Mouse (Mus musculus) cerebellum, postnatal 10 days (tissue): ENCODE measurements around the gene Olfr360.
"Not testable (repeated sequence)": the region's sequence is repeated elsewhere in the genome, so short reads cannot be mapped to it uniquely, and the experiment has no call there.

ENCODE experiments used
- DNase-seq, 2 experiments: peaks; one replicate each; pipeline ENCODE4 v3.0.0; 2021; ENCODE audit warnings: mixed read lengths in 2 of 2

The Olfr360 gene

GRCm38 (mm10) chr2:37065446-37065845 lies at the start of gene Olfr360:
Gene Olfr360 (plus strand): TSS chr2:37065746.
- DNase-seq, result no peak

GRCm38 (mm10) chr2:37089190-37089589 lies 23.6 kb downstream of the Olfr360 start, which contains the start of gene Olfr361:
Gene Olfr361 (minus strand): TSS chr2:37089290.
- DNase-seq, result not testable (repeated sequence)

GRCm38 (mm10) chr2:37117810-37118209 lies 52.3 kb downstream of the Olfr360 start, which contains the start of gene Olfr362:
Gene Olfr362 (minus strand): TSS chr2:37117910.
- DNase-seq, result no peak
